Mouse (Mus musculus) megakaryocyte-erythroid progenitor cell, adult 5-6 weeks (primary cell): ENCODE data around the gene Pnpla1. TPM values are rescaled to one million over a fixed set of nuclear protein-coding genes. Genes with fewer than 3 reads are reported as not detected.
A peak's percentile ranks its signal among the peaks of the same experiment; 100 is the strongest.
"Not testable (repeated sequence)": the region's sequence is repeated elsewhere in the genome, so short reads cannot be mapped to it uniquely, and the experiment has no call there.

Experiments
- ATAC-seq: replicated peaks from 2 replicates; pipeline ENCODE4 v1.8.0; 2016; ENCODE audit warnings: mild to moderate bottlenecking, inconsistent platforms; ENCODE audit not compliant: severe bottlenecking, poor library complexity, low FRiP score, low TSS enrichment
- total RNA-seq, 2 experiments: library from RNA; stranded (forward) in 1 of 2; stranded (reverse) in 1 of 2; fragments of 200-1000, 215-1000 nt in 1 of 2; fragments of >200 nt in 1 of 2; fragmentation: Nextera tagmentation in 1 of 2; gene quantifications; 2 replicates each; pipeline ENCODE4 v1.2.3; 2014 to 2017

Pnpla1 gene
- total RNA-seq (2014; fragmentation: Nextera tagmentation) (not detected in 2 replicates), total RNA-seq (2017) (not detected in 2 replicates)

GRCm38 (mm10) chr17:28858205-28858604 is at the start of gene Pnpla1:
Pnpla1 (plus strand) TSS chr17:28858411.
- no peak for ATAC-seq

GRCm38 (mm10) chr17:28808714-28809113 is 49.5 kb upstream of the Pnpla1 start:
- no peak for ATAC-seq

GRCm38 (mm10) chr17:28809175-28809831 is 48.9 kb upstream of the Pnpla1 start:
- ATAC-seq, result peak; percentile 66

- no peak for ATAC-seq
Observed at GRCm38 (mm10) chr17:28812345-28812744, 45.9 kb upstream of the Pnpla1 start.

- no peak for ATAC-seq
Observed at GRCm38 (mm10) chr17:28814529-28815097, 43.6 kb upstream of the Pnpla1 start.

GRCm38 (mm10) chr17:28815384-28816004 is 42.7 kb upstream of the Pnpla1 start:
- no peak for ATAC-seq

- not testable (repeated sequence) for ATAC-seq
Observed at GRCm38 (mm10) chr17:28816326-28816725, 41.9 kb upstream of the Pnpla1 start.

GRCm38 (mm10) chr17:28816875-28817811 is 41.1 kb upstream of the Pnpla1 start:
- ATAC-seq, result no peak

GRCm38 (mm10) chr17:28820189-28820588 is 38.0 kb upstream of the Pnpla1 start:
- no peak for ATAC-seq

GRCm38 (mm10) chr17:28823004-28823745 is 35.0 kb upstream of the Pnpla1 start:
- ATAC-seq, result peak; percentile 99

- ATAC-seq, result no peak
Observed at GRCm38 (mm10) chr17:28823749-28824148, 34.5 kb upstream of the Pnpla1 start.

GRCm38 (mm10) chr17:28824896-28825295 is 33.3 kb upstream of the Pnpla1 start:
- no peak for ATAC-seq

GRCm38 (mm10) chr17:28825359-28826041 is 32.7 kb upstream of the Pnpla1 start:
- ATAC-seq, result no peak

- no peak for ATAC-seq
Observed at GRCm38 (mm10) chr17:28827665-28828231, 30.5 kb upstream of the Pnpla1 start.

- peak; percentile 83 for ATAC-seq
Observed at GRCm38 (mm10) chr17:28829120-28829519, 29.1 kb upstream of the Pnpla1 start.

- no peak for ATAC-seq
Observed at GRCm38 (mm10) chr17:28831065-28831464, 27.1 kb upstream of the Pnpla1 start.

GRCm38 (mm10) chr17:28832040-28832439 is 26.2 kb upstream of the Pnpla1 start:
- no peak for ATAC-seq

GRCm38 (mm10) chr17:28832875-28833274 is 25.3 kb upstream of the Pnpla1 start:
- ATAC-seq, result peak; percentile 69
